Mouse (Mus musculus) liver, embryonic 13.5 days (tissue): ENCODE results near the gene Ttll8. TPM values are rescaled to one million over a fixed set of nuclear protein-coding genes. Genes with fewer than 3 reads are reported as not detected.

Experiments
- ATAC-seq: fragments of 200-750 bp; cut with Nextera tagmentation; 2 replicates; pipeline ENCODE4 v1.8.0; 2017; ENCODE audit warnings: low read depth, mild to moderate bottlenecking, moderate number of reproducible peaks, moderate library complexity
- DNase-seq: peaks from one replicate; pipeline ENCODE4 v3.0.0; 2022
- H3K27ac ChIP-seq: fragments of 300-500 bp; sonication (generic); 2 replicates; pipeline ENCODE4 v1.5.1; 2015; ENCODE audit warnings: moderate library complexity, mild to moderate bottlenecking, inconsistent platforms
- H3K27me3 ChIP-seq: fragments of 300-500 bp; sonication (generic); 2 replicates; pipeline ENCODE4 v1.6.1; 2015; ENCODE audit warnings: mild to moderate bottlenecking, inconsistent platforms
- H3K36me3 ChIP-seq: fragments of 300-500 bp; sonication (generic); 2 replicates; pipeline ENCODE4 v1.6.1; 2015; ENCODE audit warnings: mild to moderate bottlenecking, inconsistent platforms
- H3K4me1 ChIP-seq: fragments of 300-500 bp; sonication (generic); replicated peaks from 2 replicates; pipeline ENCODE4 v1.6.1; 2015; ENCODE audit warnings: inconsistent platforms
- H3K4me2 ChIP-seq: fragments of 300-500 bp; sonication (generic); 2 replicates; pipeline ENCODE4 v1.6.1; 2015; ENCODE audit warnings: inconsistent platforms, mild to moderate bottlenecking, moderate library complexity
- H3K4me3 ChIP-seq: fragments of 300-500 bp; sonication (generic); replicated peaks from 2 replicates; pipeline ENCODE4 v1.5.1; 2015; ENCODE audit warnings: mild to moderate bottlenecking, inconsistent platforms
- H3K9ac ChIP-seq: fragments of 300-500 bp; sonication (generic); 2 replicates; pipeline ENCODE4 v1.6.1; 2015; ENCODE audit warnings: mild to moderate bottlenecking, inconsistent platforms
- H3K9me3 ChIP-seq: fragments of 300-500 bp; sonication (generic); replicated peaks from 2 replicates; pipeline ENCODE4 v1.6.1; 2016; ENCODE audit warnings: inconsistent platforms
- WGBS: fragments of 180-500 bp; shearing (Covaris S2); methylation state at CpG from one replicate; pipeline ENCODE4 v1.1.7; 2015; ENCODE audit not compliant: insufficient replicate concordance; 5-methylcytosine and 5-hydroxymethylcytosine counted together
- polyA plus RNA-seq: library from polyadenylated mRNA; unstranded; fragments of >200 nt; fragmentation: Nextera tagmentation; extraction: Ambion mirVana; gene quantifications from 2 replicates; pipeline ENCODE4 v1.2.1, GENCODE M21; 2015

The Ttll8 gene
- polyA plus RNA-seq, 1 experiment from 2014 or later: not detected

GRCm38 (mm10) chr15:88848661-88849060 is 105.6 kb downstream of the Ttll8 start:
- WGBS: 71% methylated on average over 1 of the region's 1 CpGs
- no peak overlapping the region for H3K9ac ChIP-seq
- H3K27me3 ChIP-seq: no peaks in the 10 kb centered on the region
- no peak overlapping the region for H3K4me2 ChIP-seq
- no peak for DNase-seq
- ATAC-seq: no peak
- no peaks in the 10 kb centered on the region for H3K9me3 ChIP-seq
- H3K4me3 ChIP-seq: no peak overlapping the region
- H3K36me3 ChIP-seq: no peaks in the 10 kb centered on the region
- peaks cover 3% of the 10 kb centered on the region; the same call in 1 of the 2 replicates for H3K4me1 ChIP-seq
- no peak overlapping the region for H3K27ac ChIP-seq

- H3K27ac ChIP-seq: no peak overlapping the region
- H3K4me2 ChIP-seq: no peak overlapping the region
- 74% methylated on average over 7 of the region's 7 CpGs for WGBS
- H3K9ac ChIP-seq: no peak overlapping the region
- ATAC-seq: no peak
- H3K27me3 ChIP-seq: no peaks in the 10 kb centered on the region
- H3K4me3 ChIP-seq: no peak overlapping the region
- DNase-seq: no peak
- no peaks in the 10 kb centered on the region for H3K9me3 ChIP-seq
- no peaks in the 10 kb centered on the region for H3K36me3 ChIP-seq
- no peaks in the 10 kb centered on the region for H3K4me1 ChIP-seq
These were observed 109.3 kb downstream of the Ttll8 start for GRCm38 (mm10) chr15:88844966-88845365.

- no peak overlapping the region for H3K4me3 ChIP-seq
- no peak overlapping the region for H3K4me2 ChIP-seq
- no peaks in the 10 kb centered on the region for H3K36me3 ChIP-seq
- peaks cover 7% of the 10 kb centered on the region for H3K27me3 ChIP-seq
- H3K9ac ChIP-seq: no peak overlapping the region
- DNase-seq (no peak), ATAC-seq (no peak)
- 39% methylated on average over 8 of the region's 8 CpGs for WGBS
- no peak overlapping the region for H3K27ac ChIP-seq
- H3K4me1 ChIP-seq: peaks cover 10% of the 10 kb centered on the region; the same call in 1 of the 2 replicates
- H3K9me3 ChIP-seq: no peaks in the 10 kb centered on the region
These were observed 110.6 kb downstream of the Ttll8 start for GRCm38 (mm10) chr15:88843486-88844097.

- H3K27ac ChIP-seq: no peak overlapping the region
- H3K9ac ChIP-seq: no peak overlapping the region
These were observed 111.9 kb downstream of the Ttll8 start for GRCm38 (mm10) chr15:88842300-88842673.

GRCm38 (mm10) chr15:88841580-88842299 is 112.5 kb downstream of the Ttll8 start:
- Histone ChIP-seq H3K4me1 (peaks cover 24% of the 10 kb centered on the region), H3K4me2 (no peak overlapping the region), H3K9ac (no peak overlapping the region), H3K27me3 (peaks cover 19% of the 10 kb centered on the region), H3K27ac (no peak overlapping the region), H3K36me3 (no peaks in the 10 kb centered on the region), H3K4me3 (no peak overlapping the region), H3K9me3 (no peaks in the 10 kb centered on the region)
- no peak for DNase-seq
- ATAC-seq: no peak
- WGBS: 63% methylated on average over 3 of the region's 3 CpGs

More at GRCm38 (mm10) chr15:88842300-88842673, 111.9 kb downstream of the Ttll8 start:
- ATAC-seq (no peak), DNase-seq (no peak)
- no peaks in the 10 kb centered on the region for H3K36me3 ChIP-seq
- peaks cover 15% of the 10 kb centered on the region for H3K27me3 ChIP-seq
- no peak overlapping the region for H3K4me3 ChIP-seq
- peaks cover 19% of the 10 kb centered on the region for H3K4me1 ChIP-seq
- no peak overlapping the region for H3K4me2 ChIP-seq
- 58% methylated on average over 3 of the region's 3 CpGs for WGBS
- H3K9me3 ChIP-seq: no peaks in the 10 kb centered on the region

- Histone ChIP-seq H3K27ac (no peak overlapping the region), H3K9me3 (no peaks in the 10 kb centered on the region), H3K27me3 (peaks cover 19% of the 10 kb centered on the region), H3K4me1 (peaks cover 30% of the 10 kb centered on the region), H3K4me2 (no peak overlapping the region), H3K36me3 (no peaks in the 10 kb centered on the region), H3K9ac (no peak overlapping the region), H3K4me3 (no peak overlapping the region)
- DNase-seq (no peak), ATAC-seq (no peak)
- WGBS: 72% methylated on average over 2 of the region's 2 CpGs
These were observed 113.1 kb downstream of the Ttll8 start for GRCm38 (mm10) chr15:88841160-88841559.

Other genes starting within 250 kb of the Ttll8 start
- gene Brd1, start 220.2 kb downstream of the Ttll8 start, polyA plus RNA-seq: 5.5 and 6.0 TPM in 2 replicates
- 10.5 and 13.3 TPM in 2 replicates for gene Zbed4, start 202.8 kb downstream of the Ttll8 start, polyA plus RNA-seq
- 5.6 and 6.3 TPM in 2 replicates for gene Alg12, start 135.1 kb downstream of the Ttll8 start, polyA plus RNA-seq
- 49.6 and 55.4 TPM in 2 replicates for gene Creld2, start 134.8 kb downstream of the Ttll8 start, polyA plus RNA-seq
- 13.8 and 15.1 TPM in 2 replicates for gene Pim3, start 92.2 kb downstream of the Ttll8 start, polyA plus RNA-seq
- 0.03 TPM in 1 of 2 replicates, not detected in the other for gene Mlc1, start 24.6 kb upstream of the Ttll8 start, polyA plus RNA-seq
- not detected in 2 replicates for gene Mov10l1, start 28.5 kb upstream of the Ttll8 start, polyA plus RNA-seq
- gene Panx2, start 105.3 kb upstream of the Ttll8 start, polyA plus RNA-seq: not detected in 2 replicates
- gene Trabd, start 120.7 kb upstream of the Ttll8 start, polyA plus RNA-seq: 16.4 and 16.6 TPM in 2 replicates
- gene Selenoo, start 134.7 kb upstream of the Ttll8 start, polyA plus RNA-seq: 6.4 and 7.1 TPM in 2 replicates
- 6.5 and 6.7 TPM in 2 replicates for gene Tubgcp6, start 168.7 kb upstream of the Ttll8 start, polyA plus RNA-seq
- gene Hdac10, start 174.3 kb upstream of the Ttll8 start, polyA plus RNA-seq: 10.2 TPM in 2 replicates
- gene Mapk12, start 186.3 kb upstream of the Ttll8 start, polyA plus RNA-seq: 1.5 and 1.7 TPM in 2 replicates
- gene Mapk11, start 195.2 kb upstream of the Ttll8 start, polyA plus RNA-seq: 0.76 and 0.78 TPM in 2 replicates
- 20.2 and 21.2 TPM in 2 replicates for gene Plxnb2, start 226.4 kb upstream of the Ttll8 start, polyA plus RNA-seq
- gene Dennd6b, start 242.1 kb upstream of the Ttll8 start, polyA plus RNA-seq: 3.0 and 3.2 TPM in 2 replicates